Mouse (Mus musculus) MEL (cell line): ENCODE measurements around the gene Tmem104. TPM values are rescaled to one million over a fixed set of nuclear protein-coding genes. Genes with fewer than 3 reads are reported as not detected.
A peak's percentile ranks its signal among the peaks of the same experiment; 100 is the strongest.

ENCODE experiments used
- DNase-seq: peaks from one replicate; pipeline ENCODE4 v3.0.0; 2011; ENCODE audit warnings: low read depth, low spot score
- H3K27ac ChIP-seq: 2 replicates; pipeline ENCODE4 v1.5.1; 2012; ENCODE audit warnings: low read depth, mild to moderate bottlenecking, control low read depth, low read length, moderate library complexity; ENCODE audit not compliant: control insufficient read depth
- H3K27me3 ChIP-seq, 2 experiments: fragments of 150-350 bp in 1 of 2; sonication (generic) in 1 of 2; 2 replicates each; pipeline ENCODE4 v1.6.1; 2012; ENCODE audit warnings: low read length in 2 of 2, mild to moderate bottlenecking in 2 of 2, improper control_type of control experiment in 1 of 2, moderate library complexity in 1 of 2; ENCODE audit not compliant: insufficient read depth in 2 of 2, control insufficient read depth in 1 of 2
- H3K36me3 ChIP-seq, 2 experiments: 2 replicates each; pipeline ENCODE4 v1.6.1; 2012 to 2014; ENCODE audit warnings: low read length in 2 of 2, improper control_type of control experiment in 1 of 2, inconsistent platforms in 1 of 2, mild to moderate bottlenecking in 1 of 2; ENCODE audit not compliant: insufficient read depth in 2 of 2, control insufficient read depth in 1 of 2
- H3K4me1 ChIP-seq, 2 experiments: fragments of 150-350 bp in 1 of 2; sonication (generic) in 1 of 2; 2 replicates each; pipeline ENCODE4 v1.6.1; 2012; ENCODE audit warnings: low read length in 2 of 2, improper control_type of control experiment in 1 of 2, mild to moderate bottlenecking in 1 of 2; ENCODE audit not compliant: insufficient read depth in 2 of 2, control insufficient read depth in 1 of 2
- H3K4me3 ChIP-seq, 2 experiments: fragments of 150-350 bp in 1 of 2; sonication (generic) in 1 of 2; 2 replicates each; pipeline ENCODE4 v1.5.1; 2012; ENCODE audit warnings: low read depth in 2 of 2, low read length in 2 of 2, mild to moderate bottlenecking in 2 of 2, moderate library complexity in 2 of 2, control low read depth in 1 of 2, improper control_type of control experiment in 1 of 2; ENCODE audit not compliant: control insufficient read depth in 1 of 2, insufficient read depth in 1 of 2
- H3K79me2 ChIP-seq: 2 replicates; pipeline ENCODE4 v1.6.1; 2012; ENCODE audit warnings: mild to moderate bottlenecking, low read length, moderate library complexity; ENCODE audit not compliant: control insufficient read depth, poor library complexity, insufficient read depth
- H3K9ac ChIP-seq: 2 replicates; pipeline ENCODE4 v1.6.1; 2012; ENCODE audit warnings: low read depth, mild to moderate bottlenecking, control low read depth, low read length, moderate library complexity; ENCODE audit not compliant: control insufficient read depth, poor library complexity, severe bottlenecking
- H3K9me3 ChIP-seq: fragments of 150-350 bp; sonication (generic); replicated peaks from 2 replicates; pipeline ENCODE4 v1.6.1; 2012; ENCODE audit warnings: mild to moderate bottlenecking, low read length, improper control_type of control experiment, moderate library complexity; ENCODE audit not compliant: insufficient read depth
- CTCF ChIP-seq, 3 experiments: IDR thresholded peaks in 2 of 3; conservative IDR thresholded peaks in 1 of 3; 2 replicates each; pipeline ENCODE4 v1.5.1; 2011 to 2012; ENCODE audit warnings: low read length in 3 of 3, low read depth in 2 of 3, mild to moderate bottlenecking in 2 of 3, improper control_type of control experiment in 1 of 3, inconsistent platforms in 1 of 3, mixed read lengths in 1 of 3, moderate library complexity in 1 of 3; ENCODE audit not compliant: control insufficient read depth in 1 of 3, insufficient read depth in 1 of 3, poor library complexity in 1 of 3, severe bottlenecking in 1 of 3
- ELF1 ChIP-seq: IDR thresholded peaks from 2 replicates; pipeline ENCODE4 v1.6.1; 2014; ENCODE audit warnings: low read depth, mild to moderate bottlenecking, inconsistent platforms, low read length, improper control_type of control experiment, moderate library complexity
- JUND ChIP-seq: IDR thresholded peaks from 2 replicates; pipeline ENCODE4 v1.6.1; 2011; ENCODE audit warnings: low read depth, mild to moderate bottlenecking, improper control_type of control experiment, low read length
- MYB ChIP-seq: IDR thresholded peaks from 2 replicates; pipeline ENCODE4 v1.6.1; 2011; ENCODE audit warnings: mild to moderate bottlenecking, low read depth, low read length, improper control_type of control experiment
- NELFE ChIP-seq: IDR thresholded peaks from 2 replicates; pipeline ENCODE4 v1.6.1; 2011; ENCODE audit warnings: low read depth, low read length, improper control_type of control experiment
- NRF1 ChIP-seq: IDR thresholded peaks from 2 replicates; pipeline ENCODE4 v1.6.1; 2014; ENCODE audit warnings: low read depth, mild to moderate bottlenecking, inconsistent platforms, low read length, improper control_type of control experiment, moderate library complexity; ENCODE audit not compliant: poor library complexity, insufficient read depth, severe bottlenecking
- POLR2AphosphoS2 ChIP-seq: IDR thresholded peaks from 2 replicates; pipeline ENCODE4 v1.6.1; 2011; ENCODE audit warnings: low read length, improper control_type of control experiment
- RCOR1 ChIP-seq: IDR thresholded peaks from 2 replicates; pipeline ENCODE4 v1.6.1; 2012; ENCODE audit warnings: low read depth, mild to moderate bottlenecking, inconsistent platforms, low read length, improper control_type of control experiment
- SIN3A ChIP-seq: IDR thresholded peaks from 2 replicates; pipeline ENCODE4 v1.6.1; 2012; ENCODE audit warnings: low read length, improper control_type of control experiment, inconsistent platforms
- SMC3 ChIP-seq: IDR thresholded peaks from 2 replicates; pipeline ENCODE4 v1.6.1; 2011; ENCODE audit warnings: low read depth, low read length, improper control_type of control experiment
- ZC3H11A ChIP-seq: IDR thresholded peaks from 2 replicates; pipeline ENCODE4 v1.6.1; 2012; ENCODE audit warnings: low read depth, mild to moderate bottlenecking, inconsistent platforms, low read length, improper control_type of control experiment
- polyA plus RNA-seq, 2 experiments: library from polyadenylated mRNA; stranded (reverse) in 1 of 2; unstranded in 1 of 2; fragments of >175 nt in 1 of 2; fragments of >200 nt in 1 of 2; gene quantifications; 2 replicates each; pipeline versions ENCODE4 v1.2.1 to v1.2.4; 2012; ENCODE audit warnings: low replicate concordance in 2 of 2, low read depth in 1 of 2; ENCODE audit not compliant: insufficient read length in 2 of 2, insufficient read depth in 1 of 2, missing spikeins in 1 of 2
- total RNA-seq: library from RNA; depleted of rRNA; stranded (reverse); fragments of 300-350 nt; gene quantifications from 2 replicates; pipeline ENCODE4 v1.2.3, GENCODE M21; 2012

The Tmem104 gene
- total and polyA plus RNA-seq, 3 experiments = 21.9 to 24.8 TPM; not detected in 1

DNA sequence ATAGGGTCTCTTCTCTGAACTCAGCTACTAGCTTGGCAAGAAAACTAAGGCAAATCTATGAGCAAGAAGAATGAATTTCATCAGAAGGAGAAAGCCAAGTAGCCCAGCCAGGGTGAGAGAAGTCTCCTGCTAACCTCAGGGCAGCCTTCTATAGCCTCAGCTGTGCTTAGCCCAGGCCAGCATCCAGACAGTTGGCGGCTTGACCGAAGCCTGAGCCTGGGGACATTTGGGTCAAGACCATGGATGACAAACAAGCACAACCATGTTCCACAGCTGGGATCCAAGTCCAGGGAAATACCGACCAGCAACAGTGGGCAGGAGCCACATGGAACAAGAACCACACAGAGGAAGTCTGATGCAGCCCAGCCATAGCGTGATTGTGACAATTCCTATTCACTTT is 39.5 kb upstream of the Tmem104 start (continued):
- no peak for TF ChIP-seq POLR2AphosphoS2
- TF ChIP-seq CTCF (IDR thresholded peaks at IDR 0.05 in 2 of 3, conservative IDR thresholded peaks at IDR 0.05 in 1 of 3; ENCODE audit: control insufficient read depth in 1 of 3, insufficient read depth in 1 of 3, low read depth in 2 of 3, low read length in 3 of 3, poor library complexity in 1 of 3, severe bottlenecking in 1 of 3) = no peak
- TF ChIP-seq JUND = no peak
- TF ChIP-seq ZC3H11A = no peak

DNA sequence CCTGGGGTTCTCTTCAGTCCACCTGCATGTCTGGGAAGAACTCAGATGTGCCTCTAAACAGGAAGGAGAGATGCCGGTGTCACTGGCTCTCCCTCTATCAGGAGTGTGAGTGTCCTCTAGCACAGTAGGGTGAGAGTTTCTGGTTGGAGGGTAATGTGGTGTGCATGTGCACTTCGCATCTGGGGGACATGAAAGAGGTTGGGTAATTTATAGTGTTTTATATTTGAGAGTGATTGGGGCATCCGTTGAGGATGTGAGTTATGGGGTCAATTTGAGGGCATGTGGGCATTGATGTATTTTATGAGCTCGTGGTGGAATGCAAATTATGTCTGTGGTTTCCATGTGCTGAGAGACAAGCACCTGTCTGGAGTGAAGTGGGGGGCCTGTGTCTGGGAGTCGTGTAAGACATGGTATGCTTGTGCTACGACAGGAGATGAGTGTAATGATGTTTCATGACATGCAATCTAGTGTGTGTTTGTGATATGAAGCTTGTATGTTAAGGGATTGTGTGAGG is 36.5 kb upstream of the Tmem104 start:
- H3K9me3 ChIP-seq = no peaks in the 10 kb centered on the region
- H3K9ac ChIP-seq = no peak overlapping the region
- peaks cover 0 to 13% of the 10 kb centered on the region in 2 experiments; a peak in 2 of 4 replicates for H3K36me3 ChIP-seq
- TF ChIP-seq RCOR1 = no peak
- TF ChIP-seq, all 39 proteins: peak for 0
- Histone ChIP-seq H3K79me2 (no peaks in the 10 kb centered on the region), H3K27me3 (peaks cover 3 to 4% of the 10 kb centered on the region in 2 experiments), H3K27ac (no peak overlapping the region), H3K4me1 (peaks cover 2 to 21% of the 10 kb centered on the region in 2 experiments; a peak in 3 of 4 replicates), H3K4me3 (no peak overlapping the region)
- DNase-seq = no peak

DNA sequence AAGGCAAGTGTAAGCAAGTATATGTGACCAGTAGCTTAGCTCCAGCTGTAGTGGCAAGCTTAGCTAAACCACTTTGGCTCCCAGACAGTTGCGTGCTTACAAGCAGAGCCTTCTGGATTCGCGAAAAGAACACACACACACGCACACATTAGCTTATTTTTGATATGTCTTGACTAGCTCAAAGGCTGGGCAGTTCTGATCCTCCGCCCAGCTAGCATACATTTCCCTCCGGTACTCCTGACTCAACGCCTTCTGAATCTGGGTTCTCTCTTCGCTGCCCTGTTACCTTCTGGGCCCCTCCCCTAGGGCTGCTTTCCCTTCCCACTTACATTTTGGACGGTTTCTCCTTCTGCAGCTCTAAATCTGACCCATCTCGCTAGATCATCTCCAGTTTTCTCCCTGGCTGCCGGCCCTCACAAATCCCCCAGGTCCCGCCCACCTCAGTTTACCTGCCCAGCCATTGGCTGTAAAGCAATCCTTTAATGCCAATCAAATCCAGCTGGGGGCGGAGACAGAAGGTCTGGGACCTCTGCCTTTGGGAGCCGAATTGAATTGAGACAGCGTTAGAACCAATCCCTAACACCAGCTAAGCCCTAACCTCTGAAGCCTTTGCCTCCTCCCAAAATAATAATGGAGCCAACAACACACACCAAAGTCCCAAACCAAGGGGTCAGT is 35.4 kb upstream of the Tmem104 start:
- Histone ChIP-seq H3K9ac (no peak overlapping the region), H3K27ac (no peak overlapping the region), H3K4me1 (peaks cover 2 to 25% of the 10 kb centered on the region in 2 experiments; a peak in 3 of 4 replicates), H3K27me3 (peaks cover 3 to 4% of the 10 kb centered on the region in 2 experiments), H3K9me3 (no peaks in the 10 kb centered on the region), H3K4me3 (no peak overlapping the region), H3K36me3 (peaks cover 0 to 13% of the 10 kb centered on the region in 2 experiments; a peak in 2 of 4 replicates), H3K79me2 (no peaks in the 10 kb centered on the region)
- DNase-seq = peak; percentile 61
- TF ChIP-seq NRF1 (no peak), NELFE (no peak), ELF1 (no peak), SIN3A (peak; percentile 30; the same call in 1 of the 2 replicates)

DNA sequence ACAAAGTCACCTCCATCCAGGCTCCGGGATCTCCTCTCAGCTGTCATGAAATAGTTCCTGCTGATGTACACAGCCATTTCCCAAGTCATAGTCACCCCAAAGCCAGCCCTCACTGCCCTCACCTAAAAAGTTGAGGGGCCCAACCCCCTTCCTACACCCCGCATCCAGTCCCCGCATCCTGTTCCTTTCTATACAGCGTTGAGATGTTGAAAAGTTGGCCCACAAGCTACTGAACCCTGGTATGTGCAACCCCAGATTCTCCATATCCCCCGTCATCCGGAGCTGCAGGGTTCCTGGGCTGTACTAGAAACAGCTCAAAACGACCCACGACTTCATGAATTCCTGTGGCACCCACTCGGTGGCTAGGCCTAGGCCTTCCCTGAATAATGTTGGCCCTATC is 34.2 kb upstream of the Tmem104 start:
- DNase-seq = no peak
- TF ChIP-seq RCOR1 (no peak), SMC3 (no peak), ELF1 (no peak), MYB (no peak), SIN3A (no peak)
- Histone ChIP-seq H3K9ac (no peak overlapping the region; the same call in 1 of the 2 replicates), H3K4me3 (no peak overlapping the region), H3K27ac (no peak overlapping the region), H3K79me2 (no peaks in the 10 kb centered on the region), H3K36me3 (peaks cover 0 to 21% of the 10 kb centered on the region in 2 experiments; a peak in 2 of 4 replicates), H3K27me3 (peaks cover 3 to 4% of the 10 kb centered on the region in 2 experiments), H3K4me1 (peaks cover 9 to 35% of the 10 kb centered on the region in 2 experiments), H3K9me3 (no peaks in the 10 kb centered on the region)
